Mouse (Mus musculus): Measurements from ENCODE around the gene Pla2g7.

GRCm38 (mm10) chr17:43640825-43641224 lies 72.9 kb downstream of the Pla2g7 start:
- TF ChIP-seq CTCF (IDR thresholded peaks at IDR 0.05; ENCODE audit: low read depth, low read length) (no peak), POLR2A (IDR thresholded peaks at IDR 0.05; ENCODE audit: extremely low read depth, insufficient read depth, low read length) (no peak)
